Mouse (Mus musculus) midbrain, embryonic 16.5 days (tissue): ENCODE data around the gene Cks1b. TPM values are rescaled to one million over a fixed set of nuclear protein-coding genes. Genes with fewer than 3 reads are reported as not detected.

Source experiments
- ATAC-seq: fragments of 200-750 bp; cut with Nextera tagmentation; 2 replicates; pipeline ENCODE4 v1.8.0; 2017; ENCODE audit warnings: moderate TSS enrichment
- H3K27ac ChIP-seq: fragments of 300-500 bp; sonication (generic); 2 replicates; pipeline ENCODE4 v1.5.1; 2014; ENCODE audit warnings: mild to moderate bottlenecking, low read length, mixed read lengths
- H3K27me3 ChIP-seq: fragments of 300-500 bp; sonication (generic); 2 replicates; pipeline ENCODE4 v1.6.1; 2014; ENCODE audit warnings: low read depth, low read length, mixed read lengths; ENCODE audit not compliant: control insufficient read depth, insufficient read depth
- H3K36me3 ChIP-seq: fragments of 300-500 bp; sonication (generic); 2 replicates; pipeline ENCODE4 v1.6.1; 2014; ENCODE audit warnings: mild to moderate bottlenecking, low read length, moderate library complexity, mixed read lengths; ENCODE audit not compliant: control insufficient read depth, insufficient read depth
- H3K4me1 ChIP-seq: fragments of 300-500 bp; sonication (generic); 2 replicates; pipeline ENCODE4 v1.6.1; 2014; ENCODE audit warnings: mild to moderate bottlenecking, low read length, mixed read lengths; ENCODE audit not compliant: control insufficient read depth, insufficient read depth
- H3K4me2 ChIP-seq: fragments of 300-500 bp; sonication (generic); 2 replicates; pipeline ENCODE4 v1.6.1; 2014; ENCODE audit warnings: mild to moderate bottlenecking, low read length, mixed read lengths
- H3K4me3 ChIP-seq: fragments of 300-500 bp; sonication (generic); 2 replicates; pipeline ENCODE4 v1.5.1; 2014; ENCODE audit warnings: low read depth, mild to moderate bottlenecking, low read length, moderate library complexity, mixed read lengths
- H3K9ac ChIP-seq: fragments of 300-500 bp; sonication (generic); 2 replicates; pipeline ENCODE4 v1.6.1; 2014; ENCODE audit warnings: low read depth, low read length, mixed read lengths
- H3K9me3 ChIP-seq: fragments of 300-500 bp; sonication (generic); replicated peaks from 2 replicates; pipeline ENCODE4 v1.6.1; 2014; ENCODE audit warnings: mild to moderate bottlenecking, low read length, mixed read lengths; ENCODE audit not compliant: control insufficient read depth, poor library complexity, severe bottlenecking
- WGBS: fragments of 180-500 bp; shearing (Covaris S2); extraction: QIAGEN DNeasy Blood & Tissue Kit; methylation state at CpG from one replicate; pipeline ENCODE4 v1.1.7; 2014; 5-methylcytosine and 5-hydroxymethylcytosine counted together
- polyA plus RNA-seq: library from polyadenylated mRNA; unstranded; fragments of >200 nt; fragmentation: Nextera tagmentation; extraction: Ambion mirVana; gene quantifications from 2 replicates; pipeline ENCODE4 v1.2.1, GENCODE M21; 2015

Cks1b gene
- polyA plus RNA-seq, 1 experiment from 2014 or later = 77.1 TPM

DNA sequence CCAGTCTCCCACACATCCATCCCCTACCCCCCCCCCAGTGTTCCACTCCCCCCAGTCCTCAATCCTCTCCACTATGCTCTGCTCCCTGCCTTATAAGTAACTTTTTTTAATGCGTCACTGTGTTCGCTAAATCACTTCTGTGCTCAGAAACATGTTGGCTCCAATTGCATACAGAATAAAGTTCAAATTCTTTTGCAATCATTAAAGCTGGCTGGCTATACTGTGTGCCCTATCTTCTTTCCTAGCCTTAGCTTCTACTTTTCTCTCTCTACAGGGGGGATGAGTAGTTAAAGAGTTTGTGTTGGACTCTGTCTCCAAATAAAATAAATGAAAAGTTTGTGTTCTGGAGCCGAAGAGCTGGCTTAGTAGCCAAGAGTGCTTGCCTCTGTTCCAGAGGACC is 8.5 kb downstream of the Cks1b start:
- WGBS = 90% methylated on average over 3 of the region's 3 CpGs
- no peak for ATAC-seq
- H3K9ac ChIP-seq = no peak overlapping the region

DNA sequence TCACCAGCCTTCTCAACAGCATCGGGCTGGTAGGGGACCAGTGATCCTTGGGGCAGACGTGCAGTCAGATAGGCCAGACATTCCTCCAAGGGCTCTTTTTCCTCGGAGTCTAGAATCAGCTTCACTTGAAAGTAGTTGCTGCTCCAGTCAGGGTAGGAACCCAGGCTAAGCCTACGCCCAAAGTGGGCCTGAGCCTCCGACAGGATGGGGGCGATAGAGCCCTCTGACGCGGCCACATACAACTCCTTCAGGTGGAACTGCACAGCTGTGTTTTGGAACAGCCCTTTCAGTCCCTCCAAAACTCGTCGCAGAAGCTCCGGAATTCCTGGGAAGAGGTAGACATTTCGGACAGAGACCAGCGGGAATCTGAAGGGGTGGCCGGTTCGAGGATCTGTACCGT is 9.7 kb downstream of the Cks1b start:
- peaks cover 11% of the 10 kb centered on the region for H3K4me1 ChIP-seq
- no peak overlapping the region for H3K9ac ChIP-seq
- H3K27me3 ChIP-seq = no peaks in the 10 kb centered on the region
- no peak overlapping the region for H3K27ac ChIP-seq
- WGBS = 64% methylated on average over 16 of the region's 16 CpGs
- H3K4me2 ChIP-seq = no peak overlapping the region
- no peaks in the 10 kb centered on the region for H3K9me3 ChIP-seq
- no peak for ATAC-seq
- peaks cover 10% of the 10 kb centered on the region for H3K36me3 ChIP-seq
- H3K4me3 ChIP-seq = no peak overlapping the region

More for the DNA sequence above, 8.5 kb downstream of the Cks1b start:
- Histone ChIP-seq H3K4me3 (no peak overlapping the region), H3K36me3 (peaks cover 7% of the 10 kb centered on the region; the same call in 1 of the 2 replicates), H3K4me1 (peaks cover 11% of the 10 kb centered on the region), H3K27ac (no peak overlapping the region), H3K4me2 (no peak overlapping the region), H3K9me3 (no peaks in the 10 kb centered on the region), H3K27me3 (no peaks in the 10 kb centered on the region)

DNA sequence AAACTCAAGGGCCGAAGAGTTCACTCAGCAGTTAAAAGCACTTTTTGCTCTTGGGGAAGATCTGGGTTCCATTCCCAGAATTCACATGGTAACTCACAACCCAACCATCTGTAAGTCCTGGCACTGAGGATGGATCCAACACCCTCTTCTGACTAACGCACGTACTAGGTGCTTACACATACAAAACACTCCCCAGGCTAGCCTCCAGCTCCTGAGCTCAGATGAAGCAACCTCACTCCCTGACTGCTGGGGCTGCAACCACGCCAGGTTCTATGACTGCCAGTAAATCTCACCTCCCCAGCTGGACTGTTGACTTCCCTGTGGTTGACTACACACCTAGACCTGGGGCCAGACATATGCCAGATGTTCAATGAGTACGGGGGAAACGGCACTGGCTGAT is 11.3 kb downstream of the Cks1b start:
- Histone ChIP-seq H3K4me3 (no peak overlapping the region), H3K27ac (no peak overlapping the region), H3K9me3 (no peaks in the 10 kb centered on the region), H3K27me3 (no peaks in the 10 kb centered on the region), H3K4me1 (peaks cover 7% of the 10 kb centered on the region), H3K36me3 (peaks cover 13% of the 10 kb centered on the region), H3K9ac (no peak overlapping the region), H3K4me2 (no peak overlapping the region)
- 93% methylated on average over 6 of the region's 6 CpGs for WGBS
- no peak for ATAC-seq

DNA sequence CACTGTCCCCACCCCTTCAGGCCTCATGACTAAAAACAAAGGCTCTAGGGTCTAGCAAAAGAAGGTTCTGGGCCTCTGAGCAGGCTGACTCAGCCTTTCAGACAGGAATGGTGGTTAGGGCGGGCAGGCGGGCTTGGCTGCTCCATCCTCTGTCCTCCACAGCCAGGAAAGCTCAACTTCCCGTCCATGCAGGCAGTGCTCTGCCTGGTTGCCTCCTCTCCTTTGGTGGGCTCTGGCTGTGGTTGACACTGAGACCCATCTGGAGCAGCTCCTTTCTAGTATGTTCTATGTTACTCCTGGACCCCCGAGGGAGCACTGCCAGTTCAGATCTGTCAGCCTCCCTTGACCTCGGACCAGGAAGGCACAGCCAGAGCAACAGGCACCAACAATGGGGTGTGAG is 15.5 kb downstream of the Cks1b start, which contains the start of gene Lenep:
Gene Lenep, minus strand, starts transcription at position 101 of the 400 bp plus-strand sequence.
- Histone ChIP-seq H3K4me2 (no peak within 1 kb of the TSS), H3K9me3 (no peaks in the 10 kb centered on the region), H3K9ac (no peak within 1 kb of the TSS), H3K36me3 (peaks cover 9% of the 10 kb centered on the region), H3K27ac (no peak within 1 kb of the TSS), H3K4me1 (no peaks in the 10 kb centered on the region), H3K27me3 (no peaks in the 10 kb centered on the region), H3K4me3 (no peak within 1 kb of the TSS)
- 79% methylated on average over 5 of the region's 5 CpGs for WGBS
- no peak for ATAC-seq

DNA sequence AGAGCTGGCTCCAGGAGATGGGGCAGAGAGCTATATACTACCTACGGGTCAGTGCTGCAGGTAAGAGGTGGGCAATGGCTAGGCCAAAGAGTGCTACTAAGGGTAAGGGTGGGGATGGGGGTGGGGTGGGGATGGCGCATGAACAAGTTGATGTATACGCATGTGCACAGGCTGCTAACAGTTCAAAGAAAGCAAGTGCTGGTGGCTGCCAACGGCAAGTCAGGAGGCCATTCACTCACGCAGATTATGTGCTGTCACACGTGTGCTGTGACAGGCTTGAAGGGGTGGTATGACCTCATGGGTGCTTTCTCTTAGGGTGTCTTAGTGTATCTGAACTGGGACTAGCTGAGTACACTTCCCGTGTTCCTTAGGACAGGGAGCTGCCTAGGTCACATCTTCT is 16.9 kb downstream of the Cks1b start:
- ATAC-seq = no peak
- Histone ChIP-seq H3K27ac (no peak overlapping the region), H3K4me2 (no peak overlapping the region), H3K9ac (no peak overlapping the region), H3K27me3 (peaks cover under 1% of the 10 kb centered on the region; the same call in 1 of the 2 replicates), H3K4me3 (no peak overlapping the region), H3K36me3 (peaks cover 9% of the 10 kb centered on the region), H3K9me3 (no peaks in the 10 kb centered on the region), H3K4me1 (peaks cover 4% of the 10 kb centered on the region)
- WGBS = 91% methylated on average over 7 of the region's 7 CpGs

DNA sequence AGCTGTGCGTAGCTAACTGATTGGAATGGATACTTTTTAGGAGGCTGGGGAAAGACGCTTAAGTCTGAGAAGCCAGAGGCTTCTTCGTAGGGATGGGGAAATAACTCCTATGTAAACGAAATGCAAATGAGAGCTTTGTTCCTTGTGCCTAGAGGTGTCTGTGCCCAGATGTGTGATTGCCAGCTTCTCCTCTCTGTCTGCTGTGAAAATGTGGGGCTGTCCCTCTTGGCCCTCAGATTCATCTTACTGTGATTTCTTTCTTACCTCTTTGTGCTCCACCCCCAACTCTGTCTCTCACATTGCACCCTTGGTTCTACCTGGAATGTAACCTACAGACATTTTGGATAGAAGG is 21.6 kb downstream of the Cks1b start:
- H3K27ac ChIP-seq = no peak overlapping the region
- H3K9ac ChIP-seq = peak overlapping the region; percentile 10; the same call in 1 of the 2 replicates
- no peaks in the 10 kb centered on the region for H3K9me3 ChIP-seq
- peak overlapping the region; percentile 38 for H3K4me3 ChIP-seq
- peaks cover 3% of the 10 kb centered on the region; the same call in 1 of the 2 replicates for H3K36me3 ChIP-seq
- H3K4me1 ChIP-seq = peaks cover 51% of the 10 kb centered on the region
- WGBS = 0% methylated on average over 4 of the region's 4 CpGs
- no peak for ATAC-seq
- H3K27me3 ChIP-seq = peaks cover 25% of the 10 kb centered on the region
- peak overlapping the region; percentile 99 for H3K4me2 ChIP-seq

DNA sequence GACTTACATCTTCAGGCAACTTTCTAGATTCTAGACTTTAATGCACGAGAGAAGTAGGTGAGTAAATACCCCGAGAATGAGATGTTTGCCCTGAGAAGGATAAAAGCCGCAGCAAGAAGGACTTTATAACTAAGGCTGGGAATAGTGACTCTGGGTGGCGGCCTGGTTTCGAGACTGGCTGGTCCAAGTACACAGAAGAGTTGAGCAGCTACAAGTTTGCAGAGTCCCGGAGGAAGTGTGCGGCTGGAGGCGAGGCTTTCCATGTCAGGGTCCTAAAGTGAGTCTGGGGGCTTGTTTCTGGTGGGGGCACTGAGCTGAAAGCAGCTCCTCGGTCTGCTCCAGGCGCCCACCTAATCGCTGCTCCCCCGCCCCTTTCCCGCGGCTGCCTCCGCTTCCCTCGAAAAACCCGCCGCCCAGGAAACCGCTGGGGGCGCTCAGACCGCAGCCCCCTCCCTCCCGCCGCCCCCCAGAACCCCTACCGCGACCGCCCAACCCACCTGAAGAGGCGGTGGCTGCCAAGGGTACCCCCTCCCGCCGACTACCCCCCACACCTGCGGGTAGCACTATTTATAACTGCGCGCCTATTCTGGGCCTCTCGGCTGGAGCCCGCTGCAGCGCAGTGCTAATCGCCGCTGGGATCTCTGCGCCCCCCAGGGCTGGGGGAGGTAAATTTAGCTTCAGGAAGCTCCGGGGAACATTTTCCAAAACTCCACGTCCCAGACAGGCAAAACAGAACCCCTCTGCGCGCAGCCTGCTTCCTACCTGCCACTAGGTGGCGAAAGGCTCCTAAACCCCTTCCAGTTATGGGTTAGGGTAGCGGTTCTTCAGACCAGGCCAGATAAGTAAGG is 22.2 kb downstream of the Cks1b start:
- H3K9me3 ChIP-seq = no peaks in the 10 kb centered on the region
- H3K36me3 ChIP-seq = no peaks in the 10 kb centered on the region
- peaks cover 57% of the 10 kb centered on the region for H3K4me1 ChIP-seq
- peak overlapping the region; percentile 59 for H3K9ac ChIP-seq
- peak overlapping the region; percentile 38 for H3K4me3 ChIP-seq
- no peak overlapping the region for H3K27ac ChIP-seq
- no peak for ATAC-seq
- peaks cover 25% of the 10 kb centered on the region for H3K27me3 ChIP-seq
- peak overlapping the region; percentile 99 for H3K4me2 ChIP-seq
- under 1% methylated on average over 35 of the region's 44 CpGs for WGBS

DNA sequence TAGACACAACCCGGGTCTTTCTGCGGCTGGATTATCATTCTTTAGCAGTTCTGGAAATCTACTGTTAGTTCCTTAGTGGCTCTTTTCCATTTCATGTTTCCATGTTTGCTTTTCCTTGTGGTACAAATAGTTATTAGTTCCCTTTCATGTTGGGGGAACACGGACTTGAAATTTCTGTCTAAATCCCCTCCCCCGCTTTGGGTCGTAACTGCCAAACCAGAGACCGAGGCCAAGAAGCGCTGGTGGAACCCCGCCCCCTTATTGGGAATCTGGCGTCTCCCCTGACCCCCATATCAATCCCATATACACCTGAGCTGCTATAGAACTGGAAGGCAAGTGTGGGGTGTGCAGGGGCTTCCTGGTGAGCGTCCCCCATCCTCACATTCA is 22.8 kb downstream of the Cks1b start:
- Histone ChIP-seq H3K9ac (no peak overlapping the region; the same call in 1 of the 2 replicates), H3K27me3 (peaks cover 25% of the 10 kb centered on the region), H3K27ac (no peak overlapping the region), H3K4me1 (peaks cover 60% of the 10 kb centered on the region), H3K4me3 (peak overlapping the region; percentile 55), H3K36me3 (no peaks in the 10 kb centered on the region), H3K9me3 (no peaks in the 10 kb centered on the region), H3K4me2 (peak overlapping the region; percentile 99)
- WGBS = 2% methylated on average over 10 of the region's 10 CpGs
- no peak for ATAC-seq

DNA sequence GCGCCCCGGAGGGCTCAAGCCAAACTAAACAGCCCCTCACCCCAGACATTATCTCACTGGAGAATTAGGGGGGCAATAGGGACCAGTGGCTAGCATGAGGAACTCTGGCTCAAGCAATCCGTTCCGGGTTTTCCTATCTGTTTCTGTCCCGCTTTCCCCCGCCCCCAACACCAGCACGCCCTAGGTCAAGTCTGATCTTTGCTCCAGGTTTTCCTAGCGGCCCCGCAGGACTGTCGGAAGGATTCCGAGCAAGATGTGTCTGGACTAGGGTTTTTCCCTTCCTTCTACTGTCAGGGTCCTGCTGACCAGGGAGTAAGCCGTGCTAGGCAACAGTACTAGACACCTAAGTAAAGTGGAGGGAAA is 23.3 kb downstream of the Cks1b start:
- peaks cover 25% of the 10 kb centered on the region for H3K27me3 ChIP-seq
- H3K4me2 ChIP-seq = peak overlapping the region; percentile 99
- H3K9me3 ChIP-seq = no peaks in the 10 kb centered on the region
- under 1% methylated on average over 12 of the region's 12 CpGs for WGBS
- peaks cover 60% of the 10 kb centered on the region for H3K4me1 ChIP-seq
- H3K9ac ChIP-seq = peak overlapping the region; percentile 54
- no peak overlapping the region for H3K27ac ChIP-seq
- peak overlapping the region; percentile 55 for H3K4me3 ChIP-seq
- no peaks in the 10 kb centered on the region for H3K36me3 ChIP-seq
- 0 out of 2 replicates have a peak, but pooled peaks have one; percentile 2 for ATAC-seq
